Mouse (Mus musculus) liver, embryonic 11.5 days (tissue): ENCODE results near the gene Gemin7. TPM values are rescaled to one million over a fixed set of nuclear protein-coding genes. Genes with fewer than 3 reads are reported as not detected.
A peak's percentile ranks its signal among the peaks of the same experiment; 100 is the strongest.

Experiments
- ATAC-seq: fragments of 200-750 bp; cut with Nextera tagmentation; replicated peaks from 2 replicates; pipeline ENCODE4 v1.8.0; 2017; ENCODE audit warnings: moderate number of reproducible peaks, mild to moderate bottlenecking, moderate TSS enrichment, moderate library complexity; ENCODE audit not compliant: low FRiP score
- DNase-seq: peaks from one replicate; pipeline ENCODE4 v3.0.0-alpha.2; 2017; ENCODE audit warnings: low spot score
- H3K27ac ChIP-seq: fragments of 300-500 bp; sonication (generic); 2 replicates; pipeline ENCODE4 v1.5.1; 2014; ENCODE audit warnings: mild to moderate bottlenecking, low read depth, low read length, control low read depth
- H3K27me3 ChIP-seq: fragments of 300-500 bp; sonication (generic); replicated peaks from 2 replicates; pipeline ENCODE4 v1.6.1; 2014; ENCODE audit warnings: low read length, mixed read lengths; ENCODE audit not compliant: control insufficient read depth, insufficient read depth
- H3K36me3 ChIP-seq: fragments of 300-500 bp; sonication (generic); 2 replicates; pipeline ENCODE4 v1.6.1; 2014; ENCODE audit warnings: mild to moderate bottlenecking, low read length, moderate library complexity, mixed read lengths; ENCODE audit not compliant: control insufficient read depth, insufficient read depth
- H3K4me1 ChIP-seq: fragments of 300-500 bp; sonication (generic); replicated peaks from 2 replicates; pipeline ENCODE4 v1.6.1; 2014; ENCODE audit warnings: low read length, mixed read lengths; ENCODE audit not compliant: control insufficient read depth, insufficient read depth
- H3K4me2 ChIP-seq: fragments of 300-500 bp; sonication (generic); 2 replicates; pipeline ENCODE4 v1.6.1; 2014; ENCODE audit warnings: mild to moderate bottlenecking, control low read depth, moderate library complexity
- H3K4me3 ChIP-seq: fragments of 300-500 bp; sonication (generic); 2 replicates; pipeline ENCODE4 v1.5.1; 2014; ENCODE audit warnings: low read depth, low read length, control low read depth
- H3K9ac ChIP-seq: fragments of 300-500 bp; sonication (generic); 2 replicates; pipeline ENCODE4 v1.6.1; 2014; ENCODE audit warnings: low read depth, low read length, control low read depth
- H3K9me3 ChIP-seq: fragments of 300-500 bp; sonication (generic); 2 replicates; pipeline ENCODE4 v1.6.1; 2016; ENCODE audit warnings: low read length, inconsistent platforms, mixed read lengths; ENCODE audit not compliant: control insufficient read depth
- WGBS: fragments of 180-500 bp; shearing (Covaris S2); extraction: QIAGEN DNeasy Blood & Tissue Kit; methylation state at CpG from one replicate; pipeline ENCODE4 v1.1.7; 2014; 5-methylcytosine and 5-hydroxymethylcytosine counted together
- polyA plus RNA-seq: library from polyadenylated mRNA; unstranded; fragments of >200 nt; fragmentation: Nextera tagmentation; extraction: Ambion mirVana; gene quantifications from 2 replicates; pipeline ENCODE4 v1.2.1, GENCODE M21; 2014

Gene Gemin7
- polyA plus RNA-seq, 1 experiment from 2014 or later, result 142 TPM

DNA sequence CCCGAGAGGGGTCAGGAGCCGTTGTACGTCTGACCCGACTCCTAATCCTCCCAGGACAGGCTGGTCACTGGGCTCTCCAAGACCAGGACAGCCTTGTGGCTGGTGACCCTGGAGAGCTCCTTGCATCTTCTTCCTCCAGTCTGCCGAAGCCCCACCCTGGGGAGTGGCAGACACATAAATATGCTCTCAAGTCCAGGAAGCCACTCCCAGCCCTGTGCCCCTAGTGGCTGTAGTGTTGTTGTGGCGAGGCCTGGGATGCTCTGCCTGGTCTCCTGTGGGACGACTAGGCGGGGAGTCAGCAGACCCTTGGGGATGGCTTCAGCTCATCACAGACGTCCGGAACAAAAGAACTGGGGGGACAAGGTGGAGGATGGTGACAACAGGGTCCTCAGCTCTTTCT lies 46.3 kb downstream of the Gemin7 start:
- no peak for DNase-seq
- H3K9ac ChIP-seq, result no peak overlapping the region
- no peak overlapping the region for H3K27ac ChIP-seq
- 81% methylated on average over 10 of the region's 10 CpGs for WGBS
- H3K4me1 ChIP-seq, result no peaks in the 10 kb centered on the region
- peaks cover 54% of the 10 kb centered on the region for H3K36me3 ChIP-seq
- no peak overlapping the region for H3K4me2 ChIP-seq
- no peak for ATAC-seq
- no peak overlapping the region for H3K4me3 ChIP-seq
- no peaks in the 10 kb centered on the region for H3K9me3 ChIP-seq
- no peaks in the 10 kb centered on the region for H3K27me3 ChIP-seq

DNA sequence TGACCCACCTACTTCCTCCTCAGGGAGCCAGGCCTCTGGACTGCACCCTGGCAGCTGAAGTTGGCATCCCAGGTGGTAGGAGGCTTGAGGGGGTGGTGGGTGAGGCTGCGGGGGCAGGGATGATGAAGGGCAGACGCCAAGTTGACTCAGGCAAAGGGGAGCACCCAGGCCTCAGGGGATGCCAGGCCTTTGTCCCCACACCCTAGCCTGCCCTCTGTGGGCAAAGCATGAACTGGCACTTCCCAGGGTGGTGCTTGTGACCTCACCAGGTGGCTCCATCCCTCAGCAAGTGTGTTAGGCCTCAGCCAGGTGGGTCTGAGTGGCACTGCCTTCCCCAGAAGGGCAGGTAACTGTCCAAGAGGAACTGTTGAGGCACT lies 52.3 kb downstream of the Gemin7 start:
- H3K36me3 ChIP-seq, result peaks cover 8% of the 10 kb centered on the region; the same call in 1 of the 2 replicates
- ATAC-seq (no peak), DNase-seq (no peak)
- no peak overlapping the region for H3K4me2 ChIP-seq
- H3K4me1 ChIP-seq, result peaks cover 19% of the 10 kb centered on the region
- H3K4me3 ChIP-seq, result no peak overlapping the region
- whole genome bisulfite sequencing, result 59% methylated on average over 2 of the region's 2 CpGs
- no peak overlapping the region for H3K27ac ChIP-seq
- no peaks in the 10 kb centered on the region for H3K9me3 ChIP-seq
- H3K27me3 ChIP-seq, result peaks cover 56% of the 10 kb centered on the region
- no peak overlapping the region for H3K9ac ChIP-seq

DNA sequence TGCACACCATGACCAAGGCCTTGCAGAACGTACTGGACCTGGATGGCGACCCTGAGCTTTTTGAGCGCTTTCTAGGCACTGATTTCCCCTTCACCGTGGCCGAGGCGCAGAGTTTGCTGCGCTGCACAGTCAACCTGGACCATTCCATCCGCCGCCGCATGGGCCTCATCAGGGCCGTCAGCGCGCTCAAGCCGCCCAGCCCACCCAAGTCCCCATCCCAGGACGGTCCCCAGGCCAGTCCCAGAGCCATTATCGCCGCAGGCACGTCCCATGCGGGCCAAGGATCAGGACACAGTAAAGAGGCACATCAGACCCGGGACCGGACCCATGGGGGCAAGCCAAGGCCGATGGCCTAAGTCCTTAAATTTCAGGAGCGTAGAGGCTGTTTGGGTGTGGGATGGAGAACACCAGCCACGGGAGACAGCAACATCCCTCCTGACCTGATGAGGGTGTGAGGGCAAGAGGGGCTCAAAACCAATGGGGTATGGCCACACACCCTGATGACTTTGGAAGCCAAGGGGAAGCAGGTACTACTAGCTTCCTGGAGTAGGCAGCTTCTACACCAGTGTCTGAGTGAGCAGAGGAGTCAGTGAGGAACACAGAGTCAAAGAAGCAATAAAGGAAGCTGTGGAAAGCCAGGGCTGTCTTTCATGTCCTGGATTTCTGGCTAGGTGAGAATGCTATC lies 52.8 kb downstream of the Gemin7 start:
- no peaks in the 10 kb centered on the region for H3K9me3 ChIP-seq
- peaks cover 61% of the 10 kb centered on the region for H3K27me3 ChIP-seq
- peak overlapping the region; percentile 84 for H3K4me2 ChIP-seq
- H3K4me1 ChIP-seq, result peaks cover 24% of the 10 kb centered on the region
- ATAC-seq (no peak), DNase-seq (no peak)
- no peak overlapping the region for H3K27ac ChIP-seq
- H3K9ac ChIP-seq, result no peak overlapping the region; the same call in 1 of the 2 replicates
- peak overlapping the region; percentile 46 for H3K4me3 ChIP-seq
- peaks cover 5% of the 10 kb centered on the region; the same call in 1 of the 2 replicates for H3K36me3 ChIP-seq
- 14% methylated on average over 24 of the region's 24 CpGs for WGBS

GRCm38 (mm10) chr7:19523757-19524419 lies 53.5 kb downstream of the Gemin7 start:
- 3% methylated on average over 62 of the region's 64 CpGs for WGBS
- peak overlapping the region; percentile 84 for H3K4me2 ChIP-seq
- peaks cover 26% of the 10 kb centered on the region for H3K4me1 ChIP-seq
- DNase-seq (peak; percentile 78), ATAC-seq (peak; percentile 37; the same call in 1 of the 2 replicates)
- H3K9me3 ChIP-seq, result no peaks in the 10 kb centered on the region
- no peak overlapping the region for H3K27ac ChIP-seq
- peak overlapping the region; percentile 46 for H3K4me3 ChIP-seq
- 0 out of 2 replicates have a peak, but pooled peaks cover 1% of the 10 kb centered on the region for H3K36me3 ChIP-seq
- peak overlapping the region; percentile 41 for H3K9ac ChIP-seq
- peaks cover 68% of the 10 kb centered on the region for H3K27me3 ChIP-seq

DNA sequence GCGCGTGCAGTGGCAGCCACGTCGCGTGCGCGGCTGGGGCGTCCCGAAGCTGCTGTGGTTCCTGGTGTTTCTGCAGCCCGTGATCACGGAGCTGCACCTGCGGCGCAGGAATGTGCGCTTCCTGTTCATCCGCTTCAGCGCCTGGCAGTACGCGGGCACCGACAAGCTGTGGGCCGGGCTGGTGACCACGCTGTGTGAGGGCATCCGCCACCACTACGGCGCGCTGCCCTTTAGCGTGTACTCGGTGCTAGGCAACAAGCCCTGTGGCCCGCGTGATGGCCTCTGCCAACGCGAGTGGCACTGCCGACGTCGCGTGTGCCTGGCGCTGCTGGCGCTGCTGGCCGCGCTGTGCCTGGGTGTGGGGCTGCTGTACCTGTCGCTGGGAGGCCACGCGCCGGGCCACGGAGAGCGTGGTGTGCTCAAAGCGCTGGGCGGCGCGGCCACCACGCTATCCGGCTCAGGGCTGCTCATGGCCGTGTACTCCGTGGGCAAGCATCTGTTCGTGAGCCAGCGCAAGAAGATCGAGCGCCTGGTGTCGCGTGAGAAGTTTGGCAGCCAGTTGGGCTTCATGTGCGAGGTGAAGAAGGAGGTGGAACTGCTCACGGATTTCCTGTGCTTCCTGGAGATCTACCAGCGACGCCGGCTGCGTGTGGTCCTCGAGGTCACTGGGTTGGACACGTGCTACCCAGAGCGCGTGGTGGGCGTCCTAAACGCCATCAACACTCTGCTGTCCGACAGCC lies 54.2 kb downstream of the Gemin7 start:
- peak overlapping the region; percentile 41; the same call in 1 of the 2 replicates for H3K9ac ChIP-seq
- peak overlapping the region; percentile 84 for H3K4me2 ChIP-seq
- peaks cover 74% of the 10 kb centered on the region for H3K27me3 ChIP-seq
- ATAC-seq (no peak), DNase-seq (no peak)
- no peaks in the 10 kb centered on the region for H3K36me3 ChIP-seq
- H3K27ac ChIP-seq, result no peak overlapping the region
- 18% methylated on average over 72 of the region's 72 CpGs for WGBS
- peak overlapping the region; percentile 46 for H3K4me3 ChIP-seq
- no peaks in the 10 kb centered on the region for H3K9me3 ChIP-seq
- H3K4me1 ChIP-seq, result peaks cover 26% of the 10 kb centered on the region

- 3% methylated on average over 23 of the region's 23 CpGs for WGBS
- peaks cover 76% of the 10 kb centered on the region for H3K27me3 ChIP-seq
- ATAC-seq (peak; percentile 37), DNase-seq (no peak)
- no peak overlapping the region for H3K27ac ChIP-seq
- H3K9ac ChIP-seq, result peak overlapping the region; percentile 53
- H3K36me3 ChIP-seq, result no peaks in the 10 kb centered on the region
- peak overlapping the region; percentile 70 for H3K4me2 ChIP-seq
- H3K4me3 ChIP-seq, result peak overlapping the region; percentile 37
- no peaks in the 10 kb centered on the region for H3K9me3 ChIP-seq
- H3K4me1 ChIP-seq, result peaks cover 30% of the 10 kb centered on the region
These were observed 57.4 kb downstream of the Gemin7 start for GRCm38 (mm10) chr7:19520032-19520431.

DNA sequence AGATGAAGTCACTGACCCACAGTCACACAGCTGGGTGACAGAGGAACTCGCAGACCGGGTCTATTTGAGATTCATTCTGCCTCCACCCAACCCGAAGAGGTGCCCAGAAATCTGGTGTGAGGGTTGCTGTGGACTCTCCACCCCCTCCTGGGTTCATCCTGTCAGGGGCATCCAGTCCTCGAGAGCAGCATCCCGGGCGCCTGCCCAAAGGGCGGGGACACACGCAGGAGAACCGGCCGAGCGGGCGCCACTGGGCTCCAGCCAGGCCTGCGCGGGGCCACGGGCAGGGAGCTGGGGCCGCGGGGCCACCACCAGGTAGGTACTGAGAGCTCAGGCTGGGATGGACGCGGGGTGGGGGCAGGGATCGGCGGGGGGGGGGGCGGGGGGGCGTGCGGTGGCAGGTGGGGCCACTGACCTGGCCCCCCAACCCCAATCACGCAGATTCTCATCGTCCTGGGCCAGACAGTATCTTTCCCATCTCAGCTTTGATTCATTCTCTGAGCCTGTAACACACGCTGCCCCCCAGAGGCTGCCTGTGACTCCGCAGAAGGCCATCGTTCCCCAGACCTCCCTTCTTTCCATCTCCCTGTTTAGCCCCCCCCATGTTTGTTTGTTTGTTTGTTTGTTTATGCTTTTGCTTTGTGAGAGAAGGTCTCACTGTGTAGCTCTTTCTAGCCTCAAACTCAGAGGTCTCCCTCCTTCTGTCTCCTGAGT lies 59.6 kb downstream of the Gemin7 start, which contains the start of gene Nkpd1:
TSS of gene Nkpd1 (plus strand) at position 187 of the 714 bp plus-strand sequence.
- 7% methylated on average over 21 of the region's 29 CpGs for WGBS
- peak within 1 kb of the TSS; percentile 40 for H3K4me2 ChIP-seq
- peaks cover 2% of the 10 kb centered on the region; the same call in 1 of the 2 replicates for H3K36me3 ChIP-seq
- H3K4me3 ChIP-seq, result no peak within 1 kb of the TSS
- H3K27me3 ChIP-seq, result peaks cover 54% of the 10 kb centered on the region
- no peak within 1 kb of the TSS for H3K27ac ChIP-seq
- H3K4me1 ChIP-seq, result peaks cover 15% of the 10 kb centered on the region
- ATAC-seq, result no peak
- DNase-seq, result no peak
- no peak within 1 kb of the TSS for H3K9ac ChIP-seq
- no peaks in the 10 kb centered on the region for H3K9me3 ChIP-seq
